Mouse (Mus musculus) Patski (cell line): ENCODE measurements at regions not wholly inside any gene's neighbourhood (a gene's known extent, or its start where the extent isn't known, plus 50 kb on each side); places are given as distances from the start of the nearest gene placed in this dataset.
"Not testable (repeated sequence)": the region's sequence is repeated elsewhere in the genome, so short reads cannot be mapped to it uniquely, and the experiment has no call there.

Experiments
- ATAC-seq: fragments of 100-300 bp; one replicate; pipeline ENCODE4 v1.8.0; 2021
- CTCF ChIA-PET: fragments of 350-600 bp; sonication (Branson Sonifier 250); formaldehyde crosslinking; loops from one replicate; lab custom pipeline; 2022; ENCODE audit warnings: inconsistent platforms; lab: Charles Lee
- POLR2A ChIA-PET: fragments of 350-600 bp; sonication (Branson Sonifier 250); formaldehyde crosslinking; loops from one replicate; lab custom pipeline; 2022; ENCODE audit warnings: antibody characterized with exemption, inconsistent platforms; lab: Charles Lee
- DNase-seq: peaks from one replicate; pipeline ENCODE4 v3.0.0-alpha.2; 2011; ENCODE audit warnings: low read depth, low spot score
- H3K27me3 ChIP-seq: fragments of 371-371 bp; one replicate; pipeline ENCODE4 v1.5.1; 2021
- CTCF ChIP-seq: fragments of 100-300 bp; IDR thresholded peaks from one replicate; pipeline ENCODE4 v1.5.1; 2021
- in situ Hi-C: fragments of 300-500 bp; cut with MboI; formaldehyde crosslinking; loops from 3 replicates; pipeline ENCODE4 v1.11.1; 2018; ENCODE audit warnings: low pct_unique_long_range_greater_than_20kb, mixed read lengths

GRCm38 (mm10) chr2:53276435-53276834 lies 84.9 kb downstream of the Arl6ip6 start:
- ChIA-PET CTCF (no interaction called here), POLR2A (no interaction called here)
- DNase-seq (no peak), ATAC-seq (no peak)
- H3K27me3 ChIP-seq = peaks cover 24% of the 10 kb centered on the region
- in situ Hi-C loops = no loop called here
- no peak for TF ChIP-seq CTCF

DNA sequence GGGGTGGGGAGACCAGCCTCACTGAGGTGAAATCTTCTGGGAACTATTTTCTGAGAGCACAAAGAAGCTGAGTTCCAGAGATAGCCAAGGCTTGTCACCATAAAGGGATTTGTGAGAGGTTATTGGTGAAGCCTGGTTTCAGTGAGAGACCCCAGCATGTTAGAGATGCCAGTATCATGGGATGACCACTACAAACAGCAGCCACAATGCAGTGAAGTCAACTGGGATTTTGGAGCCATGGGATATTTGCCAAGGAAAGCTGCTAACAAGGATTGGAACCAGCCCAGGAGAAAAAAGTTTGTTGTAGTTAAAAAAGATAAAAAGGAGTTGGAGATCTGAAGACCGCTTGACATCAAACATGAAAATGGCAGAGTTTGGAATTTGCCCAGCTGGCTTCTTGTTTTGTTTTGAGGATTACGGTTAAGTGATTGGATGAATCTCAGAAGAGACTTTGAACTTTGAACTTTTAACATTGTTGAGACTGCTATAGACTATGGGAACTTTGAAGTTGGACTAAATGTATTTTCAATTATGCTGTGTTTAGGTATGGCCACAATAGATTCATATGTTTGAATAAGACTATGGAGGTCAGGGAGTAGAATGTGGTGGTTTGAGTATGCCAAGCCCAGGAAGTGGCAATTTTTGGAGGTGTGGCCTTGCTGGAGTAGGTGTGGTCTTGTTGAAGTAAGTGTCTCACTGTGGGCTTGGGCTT lies 110.3 kb downstream of the Arl6ip6 start:
- ChIA-PET POLR2A (no interaction called here), CTCF (no interaction called here)
- H3K27me3 ChIP-seq = no peaks in the 10 kb centered on the region
- in situ Hi-C loops = no loop called here
- ATAC-seq (no peak), DNase-seq (no peak)
- TF ChIP-seq CTCF = no peak

DNA sequence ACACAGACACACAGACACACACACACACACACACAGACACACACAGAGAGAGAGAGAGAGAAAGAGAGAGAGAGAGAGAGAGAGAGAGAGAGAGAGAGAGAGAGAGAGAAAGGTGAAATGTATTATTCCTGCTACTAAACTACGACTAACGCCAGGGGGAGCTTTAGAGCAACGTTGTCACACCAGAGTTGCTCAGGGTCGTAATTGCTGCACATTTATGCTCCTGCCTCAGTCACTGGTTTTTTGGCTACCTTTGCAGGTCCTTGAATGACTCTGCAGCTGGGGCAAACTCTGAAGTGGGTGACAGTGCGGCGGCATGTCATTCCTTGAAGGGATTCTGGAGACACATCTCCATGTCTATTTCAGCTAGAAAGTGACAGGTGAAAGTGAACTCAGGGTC lies 139.2 kb downstream of the Arl6ip6 start:
- peak; percentile 55 for TF ChIP-seq CTCF
- peaks cover 6% of the 10 kb centered on the region for H3K27me3 ChIP-seq
- ChIA-PET POLR2A (no interaction called here), CTCF (no interaction called here)
- no peak for DNase-seq
- in situ Hi-C loops = loop anchor here (25.0 kb wide), 1 partner anchor 782 kb away; no protein-coding TSS in a partner anchor
- no peak for ATAC-seq

GRCm38 (mm10) chr2:53359026-53359425 lies 167.5 kb downstream of the Arl6ip6 start:
- ATAC-seq (no peak), DNase-seq (no peak)
- CTCF ChIA-PET = no interaction called here
- POLR2A ChIA-PET = interaction anchor here (0.6 kb wide), 1 partner anchor 16 kb away, joined by 4 read pairs; no protein-coding TSS in a partner anchor
- TF ChIP-seq CTCF = no peak
- H3K27me3 ChIP-seq = no peaks in the 10 kb centered on the region
- in situ Hi-C loops = no loop called here

GRCm38 (mm10) chr2:53382348-53382747 lies 190.8 kb downstream of the Arl6ip6 start:
- no peak for TF ChIP-seq CTCF
- DNase-seq (no peak), ATAC-seq (no peak)
- CTCF ChIA-PET = no interaction called here
- peaks cover 7% of the 10 kb centered on the region for H3K27me3 ChIP-seq
- POLR2A ChIA-PET = no interaction called here
- in situ Hi-C loops = no loop called here

DNA sequence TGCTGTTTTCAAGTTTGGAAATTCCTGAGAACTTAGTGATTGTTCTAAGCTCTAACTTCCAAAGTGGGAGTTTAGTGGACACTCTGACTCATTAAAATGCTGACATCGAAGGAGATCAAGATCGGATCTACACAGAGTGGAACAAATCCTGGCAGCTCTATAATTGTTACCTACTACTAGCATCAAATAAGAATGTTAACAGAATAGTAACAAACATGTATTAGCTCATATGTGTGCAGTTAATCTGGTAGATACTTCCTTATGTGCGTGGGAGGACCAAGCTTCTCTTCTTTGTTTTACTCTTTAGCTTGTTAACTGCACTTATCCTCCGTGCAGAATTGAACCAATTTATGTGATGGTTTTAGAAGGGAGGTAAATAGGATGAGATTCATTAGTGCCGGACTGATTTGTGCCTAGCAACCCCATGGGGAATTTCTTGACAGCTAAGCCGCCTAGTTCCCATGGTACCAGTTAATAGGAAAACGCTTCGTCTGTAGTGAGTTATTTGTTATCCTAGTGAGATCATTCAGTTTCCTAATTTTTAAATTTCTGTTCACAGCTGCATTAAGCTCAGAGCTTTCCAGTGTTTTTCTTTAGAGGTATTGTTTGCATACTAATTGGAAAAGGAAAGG lies 193.1 kb downstream of the Arl6ip6 start:
- ATAC-seq = no peak

DNA sequence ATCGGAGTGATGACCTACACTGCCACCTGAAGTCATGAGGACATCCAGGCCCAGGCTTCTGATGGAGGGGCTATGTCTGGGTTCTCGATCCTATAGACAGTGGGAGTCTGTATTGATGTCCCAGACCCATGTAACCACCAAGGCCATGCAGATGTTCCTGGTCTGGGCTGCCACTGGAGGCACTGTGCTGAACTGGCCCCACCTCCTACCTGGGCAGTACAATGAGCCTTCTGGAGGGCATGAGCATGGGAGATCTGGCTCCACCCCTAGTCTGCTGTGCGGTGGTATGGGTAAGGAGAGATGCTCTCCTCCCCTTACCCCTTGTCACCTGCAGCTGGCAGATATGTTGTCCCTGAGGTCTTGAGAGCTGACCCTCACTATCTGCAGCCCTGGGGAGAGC lies 197.1 kb downstream of the Arl6ip6 start:
- ATAC-seq = no peak
- TF ChIP-seq CTCF = no peak
- DNase-seq = no peak
- POLR2A ChIA-PET = no interaction called here
- in situ Hi-C loops = no loop called here
- H3K27me3 ChIP-seq = peaks cover 7% of the 10 kb centered on the region
- CTCF ChIA-PET = no interaction called here

More for the DNA sequence above, 193.1 kb downstream of the Arl6ip6 start:
- in situ Hi-C loops = no loop called here
- H3K27me3 ChIP-seq = peaks cover 7% of the 10 kb centered on the region
- ChIA-PET CTCF (interaction anchor here (1.7 kb wide), 1 partner anchor 11 kb away, joined by 3 read pairs; no protein-coding TSS in a partner anchor), POLR2A (no interaction called here)
- no peak for DNase-seq
- no peak for TF ChIP-seq CTCF

DNA sequence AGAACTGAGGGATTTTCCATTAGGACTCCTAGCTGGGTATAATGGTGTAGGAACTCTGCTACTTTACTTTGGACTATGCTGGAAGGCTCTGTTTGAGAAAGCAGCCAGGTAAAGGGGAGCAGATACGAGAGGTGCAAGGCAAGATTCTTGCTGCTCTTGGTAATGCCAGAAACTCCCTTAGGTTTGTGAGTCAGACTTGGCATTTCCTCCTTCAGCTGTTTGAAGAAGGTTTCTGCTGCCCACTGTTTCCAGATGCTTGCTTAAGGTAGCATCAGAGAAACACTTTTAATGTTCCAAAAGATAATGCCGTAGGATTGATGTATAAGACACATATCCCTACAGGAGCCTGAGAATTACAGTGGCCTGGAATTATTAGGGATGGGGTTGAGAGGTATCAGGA lies 222.9 kb downstream of the Arl6ip6 start:
- ATAC-seq = no peak
- in situ Hi-C loops = no loop called here
- POLR2A ChIA-PET = no interaction called here

DNA sequence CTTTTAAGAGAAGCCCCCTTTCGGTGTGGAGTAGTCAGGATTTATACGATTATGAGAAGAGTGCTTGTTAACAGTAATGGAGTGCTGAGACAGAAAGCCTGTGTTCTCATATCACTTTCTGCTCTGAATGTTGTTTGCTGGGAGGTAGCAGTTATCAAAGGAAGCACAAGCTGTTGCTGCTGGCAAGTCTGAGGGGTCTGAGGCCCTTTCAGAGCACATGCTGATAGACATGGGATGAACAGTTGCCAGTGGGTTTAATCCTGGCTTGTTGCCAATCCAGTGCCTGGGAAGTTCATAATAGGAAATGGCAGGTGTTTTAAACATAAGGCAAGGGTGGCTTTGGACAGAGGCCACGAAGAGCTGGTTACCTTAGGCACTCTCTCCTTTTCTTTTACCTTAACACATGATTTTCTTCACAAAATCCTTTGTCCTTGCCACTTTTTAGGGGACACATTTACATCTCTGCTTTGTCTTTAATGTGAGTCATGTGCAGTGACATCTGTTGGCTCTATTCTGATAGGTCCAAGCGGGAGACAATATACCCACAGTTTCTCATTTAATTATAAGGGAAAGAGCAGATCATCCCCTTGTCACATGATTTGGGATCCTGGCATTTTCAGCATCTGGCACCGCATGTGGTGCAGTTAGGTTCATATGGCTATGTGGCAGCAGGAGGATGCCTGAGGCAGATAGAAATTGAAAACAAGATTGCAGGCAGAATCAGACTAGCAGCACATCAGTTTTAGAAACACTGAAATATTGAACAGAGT lies 245.7 kb downstream of the Arl6ip6 start:
- no peak for TF ChIP-seq CTCF
- no peaks in the 10 kb centered on the region for H3K27me3 ChIP-seq
- no peak for ATAC-seq
- no peak for DNase-seq
- CTCF ChIA-PET = no interaction called here
- POLR2A ChIA-PET = no interaction called here
- in situ Hi-C loops = no loop called here

More for the DNA sequence above, 222.9 kb downstream of the Arl6ip6 start:
- CTCF ChIA-PET = no interaction called here
- H3K27me3 ChIP-seq = no peaks in the 10 kb centered on the region
- no peak for TF ChIP-seq CTCF
- no peak for DNase-seq

GRCm38 (mm10) chr2:53440301-53440700 lies 248.8 kb downstream of the Arl6ip6 start:
- not testable (repeated sequence) for DNase-seq

GRCm38 (mm10) chr2:53460265-53460664 lies 268.7 kb downstream of the Arl6ip6 start:
- CTCF ChIA-PET = no interaction called here

More at GRCm38 (mm10) chr2:53440301-53440700, 248.8 kb downstream of the Arl6ip6 start:
- in situ Hi-C loops, ATAC-seq, H3K27me3 ChIP-seq, CTCF ChIA-PET, POLR2A ChIA-PET: not testable (repeated sequence)

More at GRCm38 (mm10) chr2:53460265-53460664, 268.7 kb downstream of the Arl6ip6 start:
- POLR2A ChIA-PET = no interaction called here
- DNase-seq (no peak), ATAC-seq (no peak)
- no peak for TF ChIP-seq CTCF
- in situ Hi-C loops = no loop called here
- no peaks in the 10 kb centered on the region for H3K27me3 ChIP-seq
